Mouse (Mus musculus) heart, embryonic 12.5 days (tissue): Measurements from ENCODE around the gene Fam104a. TPM values are rescaled to one million over a fixed set of nuclear protein-coding genes. Genes with fewer than 3 reads are reported as not detected.
A peak's percentile ranks its signal among the peaks of the same experiment; 100 is the strongest.

Experiments
- ATAC-seq: fragments of 200-750 bp; cut with Nextera tagmentation; 2 replicates; pipeline ENCODE4 v1.8.0; 2017; ENCODE audit warnings: moderate TSS enrichment, moderate library complexity; ENCODE audit not compliant: insufficient number of reproducible peaks, low FRiP score
- H3K27ac ChIP-seq: fragments of 300-500 bp; sonication (generic); 2 replicates; pipeline ENCODE4 v1.5.1; 2016; ENCODE audit warnings: mild to moderate bottlenecking, moderate library complexity; ENCODE audit not compliant: poor library complexity, severe bottlenecking
- H3K27me3 ChIP-seq: fragments of 300-500 bp; sonication (generic); replicated peaks from 2 replicates; pipeline ENCODE4 v1.6.1; 2016; ENCODE audit warnings: mild to moderate bottlenecking, moderate library complexity
- H3K36me3 ChIP-seq: fragments of 300-500 bp; sonication (generic); 2 replicates; pipeline ENCODE4 v1.6.1; 2016; ENCODE audit warnings: mild to moderate bottlenecking, moderate library complexity
- H3K4me1 ChIP-seq: fragments of 300-500 bp; sonication (generic); replicated peaks from 2 replicates; pipeline ENCODE4 v1.6.1; 2016; ENCODE audit warnings: mild to moderate bottlenecking
- H3K4me2 ChIP-seq: fragments of 300-500 bp; sonication (generic); 2 replicates; pipeline ENCODE4 v1.6.1; 2016; ENCODE audit warnings: mild to moderate bottlenecking, moderate library complexity
- H3K4me3 ChIP-seq: fragments of 300-500 bp; sonication (generic); 2 replicates; pipeline ENCODE4 v1.5.1; 2016; ENCODE audit warnings: mild to moderate bottlenecking
- H3K9ac ChIP-seq: fragments of 300-500 bp; sonication (generic); 2 replicates; pipeline ENCODE4 v1.6.1; 2016; ENCODE audit warnings: mild to moderate bottlenecking, moderate library complexity
- H3K9me3 ChIP-seq: fragments of 300-500 bp; sonication (generic); replicated peaks from 2 replicates; pipeline ENCODE4 v1.6.1; 2016; ENCODE audit warnings: mild to moderate bottlenecking, moderate library complexity
- WGBS: fragments of 180-500 bp; shearing (Covaris S2); methylation state at CpG from one replicate; pipeline ENCODE4 v1.1.7; 2016; 5-methylcytosine and 5-hydroxymethylcytosine counted together
- polyA plus RNA-seq: library from polyadenylated mRNA; unstranded; fragments of >200 nt; fragmentation: Nextera tagmentation; extraction: Ambion mirVana; gene quantifications from 2 replicates; pipeline ENCODE4 v1.2.1, GENCODE M21; 2016

Fam104a gene
- polyA plus RNA-seq, 1 experiment from 2014 or later = 53.3 TPM

GRCm38 (mm10) chr11:113717767-113718424, 33.9 kb upstream of the Fam104a start:
- no peak overlapping the region for H3K4me2 ChIP-seq
- H3K27me3 ChIP-seq = no peaks in the 10 kb centered on the region
- no peaks in the 10 kb centered on the region for H3K36me3 ChIP-seq
- no peaks in the 10 kb centered on the region for H3K9me3 ChIP-seq
- H3K4me1 ChIP-seq = peaks cover 10% of the 10 kb centered on the region; the same call in 1 of the 2 replicates
- no peak overlapping the region for H3K27ac ChIP-seq
- H3K4me3 ChIP-seq = no peak overlapping the region
- ATAC-seq = no peak
- 62% methylated on average over 16 of the region's 16 CpGs for WGBS
- H3K9ac ChIP-seq = no peak overlapping the region

GRCm38 (mm10) chr11:113716132-113716531, 32.2 kb upstream of the Fam104a start:
- WGBS = 90% methylated on average over 2 of the region's 2 CpGs

GRCm38 (mm10) chr11:113715078-113715674, 31.2 kb upstream of the Fam104a start:
- Histone ChIP-seq H3K4me3 (no peak overlapping the region), H3K27me3 (no peaks in the 10 kb centered on the region), H3K27ac (no peak overlapping the region), H3K9ac (no peak overlapping the region), H3K9me3 (no peaks in the 10 kb centered on the region), H3K4me2 (no peak overlapping the region), H3K36me3 (no peaks in the 10 kb centered on the region), H3K4me1 (peaks cover 11% of the 10 kb centered on the region)
- ATAC-seq = no peak
- WGBS = 59% methylated on average over 7 of the region's 7 CpGs

More at GRCm38 (mm10) chr11:113716132-113716531, 32.2 kb upstream of the Fam104a start:
- no peak overlapping the region for H3K9ac ChIP-seq
- H3K27ac ChIP-seq = no peak overlapping the region
- no peaks in the 10 kb centered on the region for H3K9me3 ChIP-seq
- no peak overlapping the region for H3K4me3 ChIP-seq
- ATAC-seq = no peak
- no peaks in the 10 kb centered on the region for H3K36me3 ChIP-seq
- no peak overlapping the region for H3K4me2 ChIP-seq
- H3K27me3 ChIP-seq = no peaks in the 10 kb centered on the region
- H3K4me1 ChIP-seq = 0 out of 2 replicates have a peak, but pooled peaks cover 4% of the 10 kb centered on the region

GRCm38 (mm10) chr11:113711061-113711460, 27.1 kb upstream of the Fam104a start:
- H3K36me3 ChIP-seq = peaks cover 9% of the 10 kb centered on the region; the same call in 1 of the 2 replicates
- peaks cover 19% of the 10 kb centered on the region for H3K4me1 ChIP-seq
- H3K9ac ChIP-seq = peak overlapping the region; percentile 1; the same call in 1 of the 2 replicates
- H3K9me3 ChIP-seq = peaks cover 3% of the 10 kb centered on the region
- WGBS = 59% methylated on average over 1 of the region's 1 CpGs
- H3K27me3 ChIP-seq = peaks cover 14% of the 10 kb centered on the region; the same call in 1 of the 2 replicates
- no peak for ATAC-seq
- no peak overlapping the region for H3K4me3 ChIP-seq
- no peak overlapping the region for H3K27ac ChIP-seq
- no peak overlapping the region for H3K4me2 ChIP-seq

GRCm38 (mm10) chr11:113710257-113710777, 26.4 kb upstream of the Fam104a start:
- no peak overlapping the region for H3K27ac ChIP-seq
- H3K27me3 ChIP-seq = peaks cover 14% of the 10 kb centered on the region; the same call in 1 of the 2 replicates
- peaks cover 19% of the 10 kb centered on the region for H3K4me1 ChIP-seq
- H3K4me3 ChIP-seq = no peak overlapping the region
- 9% methylated on average over 10 of the region's 10 CpGs for WGBS
- no peak; the same call in 1 of the 2 replicates for ATAC-seq
- H3K9ac ChIP-seq = 0 out of 2 replicates have a peak overlapping the region, but pooled peaks have one; percentile 1
- peak overlapping the region; percentile 13 for H3K4me2 ChIP-seq
- H3K36me3 ChIP-seq = peaks cover 9% of the 10 kb centered on the region; the same call in 1 of the 2 replicates
- H3K9me3 ChIP-seq = peaks cover 3% of the 10 kb centered on the region

GRCm38 (mm10) chr11:113709731-113710256, 25.8 kb upstream of the Fam104a start, which contains the start of gene Cpsf4l:
Cpsf4l (minus strand) TSS chr11:113710017.
- no peak for ATAC-seq
- peak within 1 kb of the TSS; percentile 21 for H3K4me2 ChIP-seq
- H3K4me1 ChIP-seq = peaks cover 19% of the 10 kb centered on the region
- H3K27me3 ChIP-seq = peaks cover 14% of the 10 kb centered on the region; the same call in 1 of the 2 replicates
- H3K9ac ChIP-seq = peak within 1 kb of the TSS; percentile 1
- H3K4me3 ChIP-seq = no peak within 1 kb of the TSS
- H3K9me3 ChIP-seq = peaks cover 3% of the 10 kb centered on the region
- 10% methylated on average over 11 of the region's 11 CpGs for WGBS
- H3K27ac ChIP-seq = no peak within 1 kb of the TSS
- peaks cover 9% of the 10 kb centered on the region; the same call in 1 of the 2 replicates for H3K36me3 ChIP-seq

- Histone ChIP-seq H3K27me3 (peaks cover 14% of the 10 kb centered on the region; the same call in 1 of the 2 replicates), H3K27ac (no peak overlapping the region), H3K4me2 (peak overlapping the region; percentile 21; the same call in 1 of the 2 replicates), H3K4me3 (no peak overlapping the region), H3K36me3 (peaks cover 9% of the 10 kb centered on the region; the same call in 1 of the 2 replicates), H3K9ac (no peak overlapping the region; the same call in 1 of the 2 replicates), H3K9me3 (peaks cover 3% of the 10 kb centered on the region), H3K4me1 (peaks cover 19% of the 10 kb centered on the region)
- no peak for ATAC-seq
- WGBS = 16% methylated on average over 15 of the region's 15 CpGs
Observed at GRCm38 (mm10) chr11:113709272-113709671, 25.3 kb upstream of the Fam104a start.

- Histone ChIP-seq H3K4me2 (peak overlapping the region; percentile 21; the same call in 1 of the 2 replicates), H3K4me3 (no peak overlapping the region), H3K36me3 (peaks cover 9% of the 10 kb centered on the region; the same call in 1 of the 2 replicates), H3K9me3 (peaks cover 3% of the 10 kb centered on the region), H3K4me1 (peaks cover 23% of the 10 kb centered on the region), H3K27ac (no peak overlapping the region), H3K9ac (no peak overlapping the region; the same call in 1 of the 2 replicates), H3K27me3 (peaks cover 14% of the 10 kb centered on the region; the same call in 1 of the 2 replicates)
- 53% methylated on average over 19 of the region's 19 CpGs for WGBS
- ATAC-seq = no peak
Observed at GRCm38 (mm10) chr11:113708629-113709213, 24.8 kb upstream of the Fam104a start.

GRCm38 (mm10) chr11:113705966-113706652, 22.2 kb upstream of the Fam104a start:
- Histone ChIP-seq H3K27me3 (peaks cover 14% of the 10 kb centered on the region; the same call in 1 of the 2 replicates), H3K27ac (no peak overlapping the region), H3K4me2 (no peak overlapping the region), H3K4me3 (no peak overlapping the region), H3K9me3 (peaks cover 3% of the 10 kb centered on the region), H3K4me1 (peaks cover 23% of the 10 kb centered on the region), H3K36me3 (peaks cover 9% of the 10 kb centered on the region; the same call in 1 of the 2 replicates), H3K9ac (no peak overlapping the region)
- 78% methylated on average over 15 of the region's 15 CpGs for WGBS
- ATAC-seq = no peak

- no peak overlapping the region for H3K4me3 ChIP-seq
- WGBS = 37% methylated on average over 5 of the region's 5 CpGs
- H3K27me3 ChIP-seq = 0 out of 2 replicates have a peak, but pooled peaks cover 5% of the 10 kb centered on the region
- peaks cover 14% of the 10 kb centered on the region for H3K36me3 ChIP-seq
- H3K9ac ChIP-seq = no peak overlapping the region
- no peak overlapping the region for H3K4me2 ChIP-seq
- H3K27ac ChIP-seq = no peak overlapping the region
- no peak for ATAC-seq
- H3K4me1 ChIP-seq = peaks cover 4% of the 10 kb centered on the region; the same call in 1 of the 2 replicates
- peaks cover 3% of the 10 kb centered on the region for H3K9me3 ChIP-seq
Observed at GRCm38 (mm10) chr11:113703758-113704157, 19.8 kb upstream of the Fam104a start.
